Mouse (Mus musculus): ENCODE data around the gene Syn1.

Syn1 gene

GRCm38 (mm10) chrX:20862105-20863065 lies 58.4 kb downstream of the Syn1 start:
- no peak for DNase-seq (ENCODE audit: low spot score in 2 of 2)

GRCm38 (mm10) chrX:20861453-20862104 lies 59.2 kb downstream of the Syn1 start:
- no peak for DNase-seq (ENCODE audit: low spot score in 2 of 2)

GRCm38 (mm10) chrX:20853794-20854193 lies 67.0 kb downstream of the Syn1 start:
- DNase-seq (ENCODE audit: low spot score in 2 of 2) = peak in 1 of 2 experiments; percentile 53

GRCm38 (mm10) chrX:20848256-20848984 lies 72.4 kb downstream of the Syn1 start:
- peak; percentile 84 to 85 for DNase-seq (ENCODE audit: low spot score in 2 of 2)

GRCm38 (mm10) chrX:20847816-20848215 lies 73.0 kb downstream of the Syn1 start:
- no peak for DNase-seq (ENCODE audit: low spot score in 2 of 2)

- DNase-seq (ENCODE audit: low spot score in 2 of 2) = no peak
Measured at GRCm38 (mm10) chrX:20847232-20847631, 73.6 kb downstream of the Syn1 start.

GRCm38 (mm10) chrX:20828934-20829333 lies 91.9 kb downstream of the Syn1 start:
- no peak for DNase-seq (ENCODE audit: low spot score in 2 of 2)

GRCm38 (mm10) chrX:20819708-20820426 lies 100.9 kb downstream of the Syn1 start:
- peak; percentile 31 to 60 for DNase-seq (ENCODE audit: low spot score in 2 of 2)

GRCm38 (mm10) chrX:20819204-20819628 lies 101.6 kb downstream of the Syn1 start:
- DNase-seq (ENCODE audit: low spot score in 2 of 2) = peak; percentile 74 to 88

GRCm38 (mm10) chrX:20816974-20817373 lies 103.8 kb downstream of the Syn1 start:
- no peak for DNase-seq (ENCODE audit: low spot score in 2 of 2)

All from spleen, postnatal 4 days (tissue).